Mouse (Mus musculus): ENCODE results near the gene Smim24. TPM values are rescaled to one million over a fixed set of nuclear protein-coding genes. Genes with fewer than 3 reads are reported as not detected.
A peak's percentile ranks its signal among the peaks of the same experiment; 100 is the strongest.

Gene Smim24
- polyA plus RNA-seq, 1 experiment, result 51.1 TPM

DNA sequence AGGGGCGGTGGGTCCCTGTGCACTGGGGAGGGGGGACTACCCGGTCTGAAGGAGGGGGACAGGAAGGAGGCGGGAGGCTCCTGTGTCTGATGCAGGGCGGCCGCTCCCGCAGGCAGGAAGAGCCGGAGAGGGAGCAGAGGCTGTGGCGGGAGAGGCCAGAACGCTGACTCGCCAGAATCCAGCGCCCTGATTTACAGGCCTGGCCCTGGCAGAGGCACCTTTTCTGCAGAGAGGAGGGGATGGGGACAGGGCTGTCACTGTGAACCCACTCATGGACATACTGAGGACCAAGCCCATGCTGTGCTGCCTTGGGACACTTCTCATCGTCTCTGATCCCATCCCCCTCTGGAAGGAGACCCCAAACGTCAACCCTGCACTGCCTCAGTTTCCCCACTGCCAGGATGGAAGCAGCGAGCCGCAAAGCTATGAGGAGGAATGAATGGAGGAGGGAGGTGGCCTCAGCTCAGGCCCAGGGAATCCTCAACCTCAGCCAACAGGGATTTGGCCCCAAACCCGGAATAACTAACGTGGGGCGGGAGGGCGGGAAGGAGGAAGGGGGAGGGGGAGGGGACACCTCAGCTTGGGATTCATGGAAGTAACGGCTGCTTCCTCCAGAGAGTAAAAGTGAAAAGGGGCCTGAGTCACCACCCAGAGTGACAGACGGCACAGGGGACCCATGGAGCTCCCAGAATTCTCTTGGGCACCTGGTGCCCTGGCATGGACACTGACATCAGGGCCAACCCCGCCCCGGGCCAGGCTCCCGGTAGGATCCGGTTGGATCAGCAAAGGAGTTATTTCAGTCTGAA lies 31.6 kb downstream of the Smim24 start:
- H3K36me3 ChIP-seq (ENCODE audit: control insufficient read depth, insufficient read depth, low read length), result no peaks in the 10 kb centered on the region
- WGBS, result 57% methylated on average over 25 of the region's 25 CpGs
- no peak for DNase-seq
- TF ChIP-seq CTCF (IDR thresholded peaks at IDR 0.05; ENCODE audit: borderline replicate concordance, control insufficient read depth, extremely low read depth, insufficient read depth, low read length, poor library complexity) (no peak), POLR2A (IDR thresholded peaks at IDR 0.05; ENCODE audit: control insufficient read depth, extremely low read depth, insufficient read depth, low read length, poor library complexity) (no peak)
- no peak overlapping the region for H3K27ac ChIP-seq (ENCODE audit: control insufficient read depth, insufficient read depth, low read length)
- peaks cover 16% of the 10 kb centered on the region for H3K4me1 ChIP-seq (replicated peaks; ENCODE audit: control insufficient read depth, insufficient read depth, low read length)
- H3K27me3 ChIP-seq (ENCODE audit: control insufficient read depth, insufficient read depth, low read length), result peaks cover 3% of the 10 kb centered on the region; the same call in 1 of the 2 replicates
- no peak overlapping the region for H3K4me3 ChIP-seq (ENCODE audit: control insufficient read depth, insufficient read depth, low read length)

DNA sequence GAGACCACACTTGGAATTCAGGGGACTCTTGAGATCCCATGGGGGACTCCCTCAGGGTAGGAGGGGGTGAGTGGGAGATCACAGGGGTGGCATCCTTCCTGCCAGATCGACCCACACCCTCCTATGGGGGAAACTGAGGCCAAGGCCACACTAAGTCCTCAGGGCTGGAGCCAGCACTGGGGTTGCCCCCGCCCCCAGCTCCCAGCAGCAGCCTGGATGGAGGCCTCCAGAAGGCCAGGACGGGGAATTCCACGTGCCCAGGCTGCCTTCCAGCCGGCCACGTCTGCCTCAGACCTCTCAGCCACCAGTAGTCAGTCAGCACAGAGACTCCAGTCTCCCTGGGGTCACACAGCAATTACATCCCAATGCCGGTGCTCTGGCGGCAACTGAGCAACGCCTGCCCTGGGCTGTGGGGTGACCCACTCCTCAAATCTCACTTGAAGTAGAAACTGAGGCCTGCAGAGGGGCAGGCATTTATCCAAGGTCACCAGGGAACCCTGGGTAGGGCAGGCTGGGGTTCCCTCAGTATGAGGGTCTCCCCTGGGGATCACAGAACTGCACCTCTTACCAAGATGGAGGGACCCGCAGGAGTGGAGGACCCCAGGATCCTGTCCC lies 32.5 kb downstream of the Smim24 start:
- Histone ChIP-seq H3K4me3 (ENCODE audit: control insufficient read depth, insufficient read depth, low read length) (no peak overlapping the region), H3K27ac (ENCODE audit: control insufficient read depth, insufficient read depth, low read length) (no peak overlapping the region), H3K4me1 (replicated peaks; ENCODE audit: control insufficient read depth, insufficient read depth, low read length) (peaks cover 20% of the 10 kb centered on the region), H3K36me3 (ENCODE audit: control insufficient read depth, insufficient read depth, low read length) (no peaks in the 10 kb centered on the region), H3K27me3 (ENCODE audit: control insufficient read depth, insufficient read depth, low read length) (peaks cover 3% of the 10 kb centered on the region; the same call in 1 of the 2 replicates)
- TF ChIP-seq CTCF (IDR thresholded peaks at IDR 0.05; ENCODE audit: borderline replicate concordance, control insufficient read depth, extremely low read depth, insufficient read depth, low read length, poor library complexity) (no peak), POLR2A (IDR thresholded peaks at IDR 0.05; ENCODE audit: control insufficient read depth, extremely low read depth, insufficient read depth, low read length, poor library complexity) (no peak)
- DNase-seq, result no peak
- WGBS, result 83% methylated on average over 10 of the region's 10 CpGs

DNA sequence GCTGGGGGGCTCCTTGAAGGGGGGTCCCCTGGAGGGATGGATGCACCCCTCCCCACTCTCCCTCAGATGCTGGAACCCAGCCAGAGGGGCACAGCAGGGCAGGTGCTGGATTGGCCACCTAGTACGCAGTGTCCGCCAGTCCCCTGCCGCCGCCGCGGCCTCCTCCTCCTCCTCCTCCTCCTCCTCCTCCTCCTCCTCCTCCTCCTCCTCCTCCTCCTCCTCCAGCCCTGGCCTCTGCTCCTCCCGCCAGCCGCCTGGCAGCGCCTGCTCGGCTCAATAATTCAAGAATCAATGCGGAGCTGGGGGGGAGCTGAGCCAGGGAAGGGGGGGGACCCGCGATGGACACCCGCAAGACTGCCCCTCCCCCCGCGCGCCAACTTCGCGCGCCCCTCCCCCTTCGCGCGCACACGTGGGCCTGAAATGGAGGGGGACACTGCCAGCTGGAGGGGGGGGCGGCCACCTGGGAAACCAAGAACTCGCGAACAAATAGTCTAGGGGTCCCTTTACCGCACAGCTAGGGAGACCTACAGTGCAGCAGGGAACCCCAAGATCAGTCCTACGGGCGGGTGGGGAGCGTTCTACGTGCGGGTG lies 33.3 kb downstream of the Smim24 start:
- peaks cover 25% of the 10 kb centered on the region for H3K4me1 ChIP-seq (replicated peaks; ENCODE audit: control insufficient read depth, insufficient read depth, low read length)
- no peak overlapping the region for H3K27ac ChIP-seq (ENCODE audit: control insufficient read depth, insufficient read depth, low read length)

DNA sequence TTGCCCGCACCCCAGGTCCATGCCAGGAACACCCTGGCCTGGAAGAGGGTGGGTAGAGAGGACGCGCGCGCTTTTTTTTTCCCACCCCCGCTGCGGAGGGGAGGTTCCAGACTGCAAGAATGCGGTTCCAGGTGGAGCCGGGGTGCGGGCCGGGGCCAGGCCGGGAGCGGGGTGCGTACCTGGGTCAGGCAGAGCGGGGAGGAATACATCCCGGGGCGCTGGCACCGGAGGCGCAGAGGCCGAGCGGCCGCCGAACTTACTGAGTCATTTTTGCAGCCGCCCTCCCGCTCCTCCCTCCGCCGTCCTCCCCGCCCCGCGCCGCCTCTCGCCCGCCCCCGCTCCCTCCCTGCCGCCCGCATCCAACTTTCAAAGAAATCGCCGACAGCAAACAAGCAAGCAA lies 34.0 kb downstream of the Smim24 start:
- Histone ChIP-seq H3K27ac (ENCODE audit: control insufficient read depth, insufficient read depth, low read length) (no peak overlapping the region), H3K36me3 (ENCODE audit: control insufficient read depth, insufficient read depth, low read length) (no peaks in the 10 kb centered on the region), H3K4me1 (replicated peaks; ENCODE audit: control insufficient read depth, insufficient read depth, low read length) (peaks cover 29% of the 10 kb centered on the region), H3K4me3 (ENCODE audit: control insufficient read depth, insufficient read depth, low read length) (peak overlapping the region; percentile 23), H3K27me3 (ENCODE audit: control insufficient read depth, insufficient read depth, low read length) (peaks cover 3% of the 10 kb centered on the region; the same call in 1 of the 2 replicates)
- DNase-seq, result peak; percentile 19
- under 1% methylated on average over 37 of the region's 38 CpGs for WGBS
- TF ChIP-seq POLR2A (IDR thresholded peaks at IDR 0.05; ENCODE audit: control insufficient read depth, extremely low read depth, insufficient read depth, low read length, poor library complexity) (no peak), CTCF (IDR thresholded peaks at IDR 0.05; ENCODE audit: borderline replicate concordance, control insufficient read depth, extremely low read depth, insufficient read depth, low read length, poor library complexity) (no peak)

More for the DNA sequence above, 33.3 kb downstream of the Smim24 start:
- WGBS, result 4% methylated on average over 31 of the region's 33 CpGs
- no peak for TF ChIP-seq CTCF (IDR thresholded peaks at IDR 0.05; ENCODE audit: borderline replicate concordance, control insufficient read depth, extremely low read depth, insufficient read depth, low read length, poor library complexity)
- no peak for TF ChIP-seq POLR2A (IDR thresholded peaks at IDR 0.05; ENCODE audit: control insufficient read depth, extremely low read depth, insufficient read depth, low read length, poor library complexity)
- peak; percentile 1 for DNase-seq
- H3K36me3 ChIP-seq (ENCODE audit: control insufficient read depth, insufficient read depth, low read length), result no peaks in the 10 kb centered on the region
- H3K27me3 ChIP-seq (ENCODE audit: control insufficient read depth, insufficient read depth, low read length), result peaks cover 3% of the 10 kb centered on the region; the same call in 1 of the 2 replicates
- H3K4me3 ChIP-seq (ENCODE audit: control insufficient read depth, insufficient read depth, low read length), result peak overlapping the region; percentile 23; the same call in 1 of the 2 replicates

DNA sequence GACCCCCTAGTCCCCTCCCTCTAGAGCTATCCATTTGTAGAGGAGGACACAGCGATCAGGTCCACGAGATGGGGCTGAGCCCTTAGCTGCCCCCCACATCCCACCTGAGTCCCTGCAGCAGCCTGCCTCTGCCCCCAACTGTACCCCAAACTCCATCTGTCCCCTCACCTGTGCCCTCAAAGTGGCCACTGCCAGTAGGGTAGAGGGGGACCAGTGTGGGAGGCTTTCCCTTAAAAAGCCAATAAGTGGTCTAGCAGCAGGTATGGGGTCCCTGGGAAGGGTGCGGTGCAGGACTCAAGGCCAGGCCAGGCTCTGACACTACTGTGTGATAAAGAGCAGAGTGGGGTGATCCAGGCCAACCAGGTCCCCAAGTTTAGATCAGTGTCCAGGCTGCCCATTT lies 34.5 kb downstream of the Smim24 start:
- TF ChIP-seq CTCF (IDR thresholded peaks at IDR 0.05; ENCODE audit: borderline replicate concordance, control insufficient read depth, extremely low read depth, insufficient read depth, low read length, poor library complexity) (no peak), POLR2A (IDR thresholded peaks at IDR 0.05; ENCODE audit: control insufficient read depth, extremely low read depth, insufficient read depth, low read length, poor library complexity) (no peak)
- 68% methylated on average over 3 of the region's 3 CpGs for whole genome bisulfite sequencing
- peaks cover 32% of the 10 kb centered on the region for H3K4me1 ChIP-seq (replicated peaks; ENCODE audit: control insufficient read depth, insufficient read depth, low read length)
- H3K27ac ChIP-seq (ENCODE audit: control insufficient read depth, insufficient read depth, low read length), result no peak overlapping the region
- DNase-seq, result no peak
- no peaks in the 10 kb centered on the region for H3K36me3 ChIP-seq (ENCODE audit: control insufficient read depth, insufficient read depth, low read length)
- peaks cover 3% of the 10 kb centered on the region; the same call in 1 of the 2 replicates for H3K27me3 ChIP-seq (ENCODE audit: control insufficient read depth, insufficient read depth, low read length)
- H3K4me3 ChIP-seq (ENCODE audit: control insufficient read depth, insufficient read depth, low read length), result no peak overlapping the region

DNA sequence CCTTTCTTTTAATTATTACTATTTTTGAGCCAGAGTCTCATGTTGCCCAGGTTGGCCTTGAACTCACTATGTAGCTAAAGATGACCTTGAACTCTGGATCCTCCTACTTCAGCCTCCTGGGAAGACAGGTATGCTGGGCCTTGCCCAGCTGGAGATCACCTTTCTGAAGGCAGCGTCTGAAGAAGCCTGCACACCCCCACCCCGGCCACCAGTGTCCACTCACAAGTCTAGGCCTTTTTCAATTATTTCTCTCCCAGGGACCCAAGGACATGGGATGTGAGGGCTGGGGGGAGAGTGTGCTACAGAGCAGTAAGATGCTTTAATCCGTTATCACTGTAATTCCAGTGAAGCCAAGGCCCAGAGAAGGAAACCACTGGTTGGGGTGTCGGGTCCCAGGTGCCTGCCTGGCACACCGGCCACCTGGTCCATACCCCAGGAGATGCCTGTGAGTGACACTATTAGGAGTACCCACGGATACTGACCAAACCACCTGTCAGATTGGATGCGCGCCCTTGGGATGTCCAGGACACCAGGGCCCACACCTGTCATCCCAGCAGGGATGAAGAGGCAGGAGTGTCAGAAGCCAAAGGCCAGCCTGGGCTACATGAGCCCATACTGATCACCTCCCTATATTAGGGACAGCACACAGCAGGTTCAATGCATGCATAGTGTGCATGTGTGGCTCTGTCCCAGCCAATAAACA lies 35.1 kb downstream of the Smim24 start:
- Histone ChIP-seq H3K36me3 (ENCODE audit: control insufficient read depth, insufficient read depth, low read length) (no peaks in the 10 kb centered on the region), H3K4me3 (ENCODE audit: control insufficient read depth, insufficient read depth, low read length) (no peak overlapping the region), H3K4me1 (replicated peaks; ENCODE audit: control insufficient read depth, insufficient read depth, low read length) (peaks cover 37% of the 10 kb centered on the region), H3K27ac (ENCODE audit: control insufficient read depth, insufficient read depth, low read length) (no peak overlapping the region), H3K27me3 (ENCODE audit: control insufficient read depth, insufficient read depth, low read length) (peaks cover 3% of the 10 kb centered on the region; the same call in 1 of the 2 replicates)
- 96% methylated on average over 8 of the region's 8 CpGs for WGBS
- peak; percentile 1 for DNase-seq
- no peak for TF ChIP-seq POLR2A (IDR thresholded peaks at IDR 0.05; ENCODE audit: control insufficient read depth, extremely low read depth, insufficient read depth, low read length, poor library complexity)
- no peak for TF ChIP-seq CTCF (IDR thresholded peaks at IDR 0.05; ENCODE audit: borderline replicate concordance, control insufficient read depth, extremely low read depth, insufficient read depth, low read length, poor library complexity)

Measured in thymus, adult 2 months (tissue).